Comparison of ENCODE assay signal across 12 mouse cellular contexts in the genomic region with DNA sequence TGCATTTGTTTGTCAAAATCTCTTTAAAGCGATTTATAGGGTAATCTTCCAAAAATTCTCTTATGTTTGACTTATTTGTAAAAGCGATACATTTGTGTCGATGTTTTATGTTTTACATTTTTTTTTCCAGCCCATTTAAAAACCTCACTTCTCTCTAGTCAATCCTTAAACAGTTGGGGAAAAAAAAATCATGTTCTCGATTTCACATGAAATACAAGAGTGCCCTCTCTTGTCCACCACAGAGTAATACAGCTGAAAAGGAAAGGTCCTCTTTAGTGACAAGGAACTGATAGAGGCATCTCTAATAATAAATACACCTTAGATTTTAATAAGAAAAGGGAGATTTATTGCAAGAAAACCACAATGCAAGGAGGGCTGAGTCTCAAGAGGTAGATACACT.
DNase-seq lines count a peak whose midpoint lies in the region; ATAC-seq and TF ChIP-seq lines count a peak whose summit lies in the region.
"Had no signal": no experiment of that assay in that cellular context is flagged by ENCODE, and none has a peak within 500 bp of the region (broad histone marks: within the 10 kb centered on the region; RNA-seq: fewer than 3 reads in every experiment).

No protein-coding gene starts in this region.

- H3K36me3 ChIP-seq in CH12.LX (replicated peaks in 1 of 2; ENCODE audit: control insufficient read depth in 1 of 2, insufficient read depth in 1 of 2, low read length in 1 of 2) = no peaks in the 10 kb centered on the region
- H3K36me3 ChIP-seq: liver, embryonic 13.5 days had no signal

- no peak for DNase-seq in left cerebral cortex, adult 2 months (ENCODE audit: extremely low spot score in 1 of 2, low spot score in 2 of 2)
- no peak for DNase-seq in left cerebral cortex, adult 9 months (ENCODE audit: low spot score in 2 of 2)
- DNase-seq in CH12.LX (ENCODE audit: extremely low read depth) (peak; percentile 23), R1 (ENCODE audit: low read depth, low spot score) (peak; percentile 21)
- DNase-seq in urinary bladder, postnatal 36 days (ENCODE audit: low spot score in 2 of 2) = no peak
- DNase-seq in kidney, adult 11 months = no peak
- DNase-seq: heart, postnatal 10 days; liver, embryonic 13.5 days; right cerebral cortex, postnatal 4 days; thymus, postnatal 36 days had no signal

- dilution Hi-C loops in CH12.LX (cut with MboI; ENCODE audit: extremely low pct_ligation_motif_present, extremely low pct_unique_long_range_greater_than_20kb, low sequenced_read_pairs) = no loop called here

- no peaks in the 10 kb centered on the region for H3K27me3 ChIP-seq in CH12.LX (replicated peaks)
- H3K27me3 ChIP-seq: liver, embryonic 13.5 days had no signal

- in situ Hi-C loops in CH12.LX (cut with MboI; ENCODE audit: low pct_ligation_motif_present, low pct_unique_long_range_greater_than_20kb, low sequenced_read_pairs) = loop anchor here (25.0 kb wide), 2 partner anchors 476 to 626 kb away; a partner anchor contains a TSS

- no peak overlapping the region for H3K4me2 ChIP-seq in CH12.LX (ENCODE audit: insufficient read depth, low read depth, poor library complexity, severe bottlenecking)
- H3K4me2 ChIP-seq: liver, embryonic 13.5 days had no signal

- TF ChIP-seq POLR2A in CH12.LX (IDR thresholded peaks at IDR 0.05; ENCODE audit: low read depth, low read length) = no peak

- ATAC-seq in megakaryocyte progenitor cell, adult 5-6 weeks (replicated peaks; ENCODE audit: poor library complexity) = peak; percentile 83

- H3K9ac ChIP-seq in CH12.LX (ENCODE audit: insufficient read depth, low read depth) = no peak overlapping the region
- H3K9ac ChIP-seq: liver, embryonic 13.5 days had no signal

- no peak for TF ChIP-seq EP300 in CH12.LX (IDR thresholded peaks at IDR 0.05; ENCODE audit: low read length)

- no peaks in the 10 kb centered on the region for H3K4me1 ChIP-seq in CH12.LX (ENCODE audit: control insufficient read depth in 1 of 2, insufficient read depth in 2 of 2)
- H3K4me1 ChIP-seq: liver, embryonic 13.5 days had no signal

- peak; percentile 88 for TF ChIP-seq CTCF in left cerebral cortex, adult 2 months (IDR thresholded peaks at IDR 0.05)
- peak in 1 of 2 experiments; percentile 71; a peak in 2 of 4 replicates for TF ChIP-seq CTCF in CH12.LX (conservative IDR thresholded peaks at IDR 0.05 in 1 of 2, IDR thresholded peaks at IDR 0.05 in 1 of 2; ENCODE audit: low read depth in 2 of 2, low read length in 2 of 2)

- no peaks in the 10 kb centered on the region for H3K79me2 ChIP-seq in CH12.LX (replicated peaks; ENCODE audit: control insufficient read depth, extremely low read depth, insufficient read depth, poor library complexity, severe bottlenecking)

- peak; percentile 84 for TF ChIP-seq RAD21 in CH12.LX (IDR thresholded peaks at IDR 0.05; ENCODE audit: low read depth, low read length)

- H3K27ac ChIP-seq in left cerebral cortex, adult 2 months = no peak overlapping the region
- no peak overlapping the region for H3K27ac ChIP-seq in CH12.LX (ENCODE audit: insufficient read depth, low read depth)
- H3K27ac ChIP-seq: liver, embryonic 13.5 days had no signal

- peaks cover 5% of the 10 kb centered on the region for H3K9me3 ChIP-seq in CH12.LX (replicated peaks; ENCODE audit: low read length)
- H3K9me3 ChIP-seq: liver, embryonic 13.5 days had no signal

- no peak overlapping the region for H3K4me3 ChIP-seq in left cerebral cortex, adult 2 months
- no peak overlapping the region for H3K4me3 ChIP-seq in CH12.LX (replicated peaks in 1 of 3; ENCODE audit: low read depth in 2 of 3, low read length in 2 of 3, poor library complexity in 1 of 3)
- H3K4me3 ChIP-seq: liver, embryonic 13.5 days; myocyte had no signal

- intact Hi-C loops in left cerebral cortex, adult 2 months (cut with DNase I) = loop anchor here (2.0 to 5.0 kb wide), 2 partner anchors 616 to 695 kb away; a partner anchor contains a TSS

TF ChIP-seq in CH12.LX, 34 proteins besides CTCF, POLR2A, EP300 and RAD21:
- TF ChIP-seq MAZ (IDR thresholded peaks at IDR 0.05; ENCODE audit: low read depth, low read length) (no peak), USF1 (IDR thresholded peaks at IDR 0.05; ENCODE audit: low read depth, low read length) (no peak), NELFE (IDR thresholded peaks at IDR 0.05; ENCODE audit: low read depth, low read length) (no peak), ZNF384 (IDR thresholded peaks at IDR 0.05; ENCODE audit: low read depth, low read length) (peak; percentile 94), SMC3 (IDR thresholded peaks at IDR 0.05; ENCODE audit: low read depth, low read length) (peak; percentile 56)

Comparison
In these comparisons a context has a peak if more than half of its experiments do, and no peak if none do; other contexts are left out.
1. DNase-seq: peak in CH12.LX (single experiment) and R1 (single experiment); none in left cerebral cortex, adult 2 months (0 of 2), left cerebral cortex, adult 9 months (0 of 2), urinary bladder, postnatal 36 days (0 of 2) and kidney, adult 11 months (single experiment).